Mouse (Mus musculus): ENCODE data around the gene Fam189b.

GRCm38 (mm10) chr3:89231345-89231744 is 48.4 kb downstream of the Fam189b start:
- TF ChIP-seq CTCF (IDR thresholded peaks at IDR 0.05; ENCODE audit: borderline replicate concordance, insufficient read depth, low read depth, low read length) (no peak), POLR2A (IDR thresholded peaks at IDR 0.05; ENCODE audit: borderline replicate concordance, insufficient read depth, low read length) (no peak)
